Mouse (Mus musculus) heart, postnatal 25 days (tissue): Measurements from ENCODE around the gene Nutf2. TPM values are rescaled to one million over a fixed set of nuclear protein-coding genes. Genes with fewer than 3 reads are reported as not detected.

ENCODE experiments used
- DNase-seq: peaks from one replicate; pipeline ENCODE4 v3.0.0; 2022; ENCODE audit warnings: low spot score
- intact Hi-C: fragments of 180-260 bp; cut with DNase I; formaldehyde crosslinking; loops from one replicate; pipeline ENCODE4 v1.15.1; 2025
- total RNA-seq, 2 experiments: library from RNA; stranded (reverse); gene quantifications; 2 replicates each; pipeline ENCODE4 v1.2.3; 2021

Nutf2 gene
- total RNA-seq, 2 experiments from 2014 or later: 30.7 to 35.0 TPM

DNA sequence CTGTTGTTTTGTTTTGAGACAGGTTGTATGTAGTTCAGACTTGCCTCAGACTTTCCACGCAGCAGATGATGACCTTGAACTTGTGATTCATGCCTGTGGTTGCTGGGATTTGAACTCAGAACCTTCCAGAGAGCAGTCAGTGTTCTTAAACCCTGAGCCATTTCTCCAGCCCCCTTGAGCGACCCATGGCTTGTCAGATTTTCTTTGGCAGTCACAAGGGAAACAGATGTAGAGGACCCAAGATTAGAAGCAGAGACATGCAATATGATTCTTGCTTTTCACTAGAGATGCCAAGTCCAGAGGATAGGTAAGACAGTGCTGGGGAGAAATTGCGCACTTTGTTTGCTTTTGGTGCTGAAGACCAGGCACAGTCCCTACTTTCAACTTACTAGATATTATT is 7.2 kb upstream of the Nutf2 start, which contains the start of gene Cenpt:
Cenpt (minus strand) TSS at position 101 of the 400 bp plus-strand sequence.
- intact Hi-C loops: loop anchor here (5.0 kb wide), 1 partner anchor 79 kb away; the partner anchor contains the start of gene Ctrl

GRCm38 (mm10) chr8:105854303-105854702 is 6.1 kb upstream of the Nutf2 start:
- intact Hi-C loops: loop anchor here (5.0 kb wide), 1 partner anchor 78 kb away; the partner anchor contains the start of gene Ctrl
- DNase-seq: no peak

More for the DNA sequence above, 7.2 kb upstream of the Nutf2 start, which contains the start of gene Cenpt:
- DNase-seq: no peak

GRCm38 (mm10) chr8:105854715-105855216 is 5.6 kb upstream of the Nutf2 start, which contains the start of gene Thap11:
TSS of gene Thap11 (plus strand) at chr8:105855132.
- peak; percentile 84 for DNase-seq
- intact Hi-C loops: loop anchor here (5.0 kb wide), 1 partner anchor 78 kb away; the partner anchor contains the start of gene Ctrl

DNA sequence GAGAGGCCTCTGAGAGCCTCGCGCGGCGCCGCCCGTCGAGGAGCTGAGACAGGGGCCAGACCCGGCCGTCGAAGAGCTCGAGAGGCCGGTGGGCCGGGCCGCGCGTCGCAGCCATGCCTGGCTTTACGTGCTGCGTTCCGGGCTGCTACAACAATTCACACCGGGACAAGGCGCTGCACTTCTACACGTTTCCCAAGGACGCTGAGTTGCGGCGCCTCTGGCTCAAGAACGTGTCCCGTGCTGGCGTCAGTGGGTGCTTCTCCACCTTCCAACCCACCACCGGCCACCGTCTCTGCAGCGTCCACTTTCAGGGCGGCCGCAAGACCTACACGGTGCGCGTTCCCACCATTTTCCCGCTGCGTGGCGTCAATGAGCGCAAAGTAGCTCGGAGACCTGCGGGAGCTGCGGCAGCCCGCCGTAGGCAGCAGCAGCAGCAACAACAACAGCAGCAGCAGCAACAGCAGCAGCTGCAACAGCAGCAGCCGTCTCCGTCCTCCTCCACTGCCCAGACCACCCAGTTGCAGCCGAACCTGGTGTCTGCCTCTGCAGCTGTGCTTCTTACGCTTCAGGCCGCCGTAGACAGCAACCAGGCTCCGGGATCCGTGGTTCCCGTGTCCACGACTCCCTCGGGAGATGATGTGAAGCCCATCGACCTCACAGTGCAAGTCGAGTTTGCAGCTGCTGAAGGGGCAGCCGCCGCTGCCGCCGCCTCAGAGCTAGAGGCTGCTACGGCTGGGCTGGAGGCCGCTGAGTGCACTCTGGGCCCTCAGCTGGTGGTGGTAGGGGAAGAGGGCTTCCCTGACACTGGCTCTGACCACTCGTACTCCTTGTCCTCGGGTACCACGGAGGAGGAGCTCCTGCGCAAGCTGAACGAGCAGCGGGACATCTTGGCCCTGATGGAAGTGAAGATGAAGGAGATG is 4.9 kb upstream of the Nutf2 start:
- intact Hi-C loops: no loop called here
- DNase-seq: no peak

DNA sequence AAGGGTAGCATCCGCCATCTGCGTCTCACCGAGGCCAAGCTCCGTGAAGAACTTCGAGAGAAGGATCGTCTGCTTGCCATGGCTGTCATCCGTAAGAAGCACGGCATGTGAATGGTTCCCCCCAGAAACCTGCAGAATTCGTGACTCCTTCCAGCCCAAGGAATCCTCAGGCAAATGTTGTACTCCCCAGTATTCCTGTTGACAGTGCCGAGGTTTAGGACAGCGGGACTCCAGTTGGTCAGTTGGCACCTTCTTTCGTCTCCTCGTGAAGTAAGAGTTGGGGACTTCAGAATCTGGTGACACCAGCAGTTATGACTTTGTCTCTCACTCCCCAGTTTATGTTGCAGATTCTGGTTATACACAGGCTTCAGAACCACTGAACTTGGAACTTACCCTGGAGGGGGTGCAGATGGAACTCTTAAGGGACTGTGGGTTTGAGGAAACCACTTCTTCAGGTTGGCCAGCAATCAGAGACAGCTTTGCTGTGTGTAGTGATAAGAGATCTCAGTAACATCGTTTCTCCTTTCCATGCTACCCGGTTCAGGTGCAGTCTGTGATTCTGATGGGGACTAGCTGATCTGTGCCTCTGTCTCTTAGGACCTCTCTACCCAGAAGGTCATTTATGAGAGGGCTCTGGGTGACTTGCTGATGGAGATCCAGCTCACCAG is 4.1 kb upstream of the Nutf2 start:
- intact Hi-C loops: no loop called here
- no peak for DNase-seq

GRCm38 (mm10) chr8:105858495-105858894 is 1.9 kb upstream of the Nutf2 start:
- intact Hi-C loops: no loop called here
- DNase-seq: no peak

DNA sequence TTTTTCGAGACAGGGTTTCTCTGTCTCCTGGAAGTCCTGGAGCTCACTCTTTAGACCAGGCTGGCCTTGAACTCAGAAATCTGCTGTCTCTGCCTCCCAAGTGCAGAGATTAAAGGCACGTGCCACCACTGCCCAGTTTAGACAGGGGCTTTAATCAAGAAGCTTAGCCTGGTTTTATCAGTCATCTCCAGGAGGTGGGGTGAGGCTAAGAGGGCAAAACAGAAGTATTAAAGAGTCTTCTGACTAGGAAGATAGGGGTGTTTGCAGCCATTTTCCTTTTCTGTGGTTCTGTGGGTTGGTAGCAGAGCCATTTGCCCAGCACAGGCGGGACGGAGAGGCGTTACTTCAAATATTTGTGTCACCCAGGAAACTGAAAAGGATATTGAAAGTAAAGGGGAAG is 1.1 kb upstream of the Nutf2 start:
- intact Hi-C loops: no loop called here
- no peak for DNase-seq

- intact Hi-C loops: loop anchor here (5.0 kb wide), 1 partner anchor 35 kb away; no protein-coding TSS in a partner anchor
- no peak for DNase-seq
Observed at GRCm38 (mm10) chr8:105861951-105862350, 1.6 kb downstream of the Nutf2 start.

GRCm38 (mm10) chr8:105866364-105867029 is 6.1 kb downstream of the Nutf2 start:
- intact Hi-C loops: no loop called here
- no peak for DNase-seq

DNA sequence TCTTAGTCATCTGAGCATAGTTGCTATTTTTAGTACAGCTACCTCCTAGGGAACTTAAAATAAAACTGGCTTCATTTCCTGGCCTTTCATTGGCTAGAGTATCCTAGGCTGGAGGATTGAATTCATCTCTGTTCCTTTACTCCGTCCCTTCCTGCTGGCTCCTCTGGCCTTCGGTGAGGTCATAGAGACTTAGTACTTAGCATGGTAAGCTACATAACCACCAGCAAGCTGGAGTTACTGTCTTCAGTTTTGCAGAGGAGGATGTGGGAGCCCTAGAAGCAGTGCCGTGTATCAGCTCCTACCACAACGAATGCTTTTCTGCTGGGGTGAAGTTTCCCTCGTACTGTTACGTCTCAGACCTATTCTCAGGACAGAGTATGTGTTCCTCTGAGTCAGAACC is 13.9 kb downstream of the Nutf2 start:
- intact Hi-C loops: no loop called here
- DNase-seq: no peak

DNA sequence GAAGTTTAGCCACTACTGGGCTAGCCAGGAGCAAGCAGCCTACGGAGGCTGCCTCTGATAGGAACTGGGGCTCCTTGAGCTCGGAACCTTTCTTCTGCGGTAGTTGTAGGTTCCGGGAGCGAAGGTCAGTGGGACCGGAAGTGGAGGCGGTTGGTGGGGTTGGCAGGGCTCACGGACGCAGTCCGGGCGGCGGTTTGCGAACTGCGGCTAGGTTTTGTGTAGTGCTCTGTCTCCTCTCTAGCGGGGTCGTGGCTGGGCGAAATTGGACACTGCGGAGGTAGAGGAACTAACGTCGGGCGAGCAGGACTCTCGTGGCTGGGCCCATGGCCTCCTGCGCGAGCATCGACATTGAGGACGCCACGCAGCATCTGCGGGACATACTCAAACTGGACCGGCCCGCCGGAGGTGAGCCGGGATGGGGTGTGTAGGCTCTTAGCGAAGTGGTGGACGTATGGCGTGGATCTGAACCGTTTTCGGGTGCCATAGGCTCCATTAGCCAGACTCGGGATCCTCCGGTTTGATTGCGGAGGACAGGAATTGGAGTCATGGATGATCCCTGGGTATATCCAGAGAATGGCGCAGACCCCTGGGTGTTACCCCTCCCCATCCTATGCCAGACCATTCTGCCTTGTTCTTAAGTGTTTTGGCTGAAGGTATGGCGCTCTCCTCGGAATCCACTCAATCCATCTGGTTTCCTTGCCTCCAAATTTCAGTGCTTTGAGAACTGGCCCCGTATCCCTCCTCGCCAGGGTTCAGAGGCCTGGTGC is 20.6 kb downstream of the Nutf2 start, which contains the start of gene Edc4:
Edc4 (plus strand) TSS at position 128 of the 767 bp plus-strand sequence.
- intact Hi-C loops: no loop called here
- DNase-seq: peak; percentile 73

DNA sequence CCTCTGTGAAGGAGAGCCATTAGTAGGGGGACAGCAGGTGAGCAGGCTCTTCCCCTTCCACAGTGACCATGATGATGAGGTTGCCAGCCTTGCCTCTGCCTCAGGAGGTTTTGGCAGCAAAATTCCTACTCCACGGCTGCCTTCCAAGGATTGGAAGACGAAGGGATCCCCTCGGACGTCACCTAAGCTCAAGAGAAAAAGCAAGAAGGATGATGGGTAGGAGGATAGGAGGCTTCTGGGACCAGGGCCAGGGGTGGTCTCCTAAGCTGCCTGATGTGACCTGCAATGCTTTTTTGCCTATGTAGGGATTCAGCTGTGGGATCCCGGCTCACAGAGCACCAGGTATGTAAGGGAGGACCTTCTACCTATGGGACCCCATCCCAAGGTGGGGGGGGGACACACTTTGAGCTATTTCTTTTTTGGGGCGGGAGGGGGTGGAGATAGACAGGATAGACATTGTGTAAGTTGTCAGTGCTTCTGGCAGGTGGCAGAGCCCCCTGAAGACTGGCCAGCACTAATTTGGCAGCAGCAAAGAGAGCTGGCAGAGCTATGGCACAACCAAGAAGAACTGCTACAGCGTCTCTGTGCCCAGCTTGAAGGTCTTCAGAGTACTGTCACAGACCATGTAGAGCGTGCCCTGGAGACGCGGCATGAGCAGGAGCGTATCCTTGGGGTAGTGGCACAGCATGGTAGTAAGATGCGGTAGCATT is 29.5 kb downstream of the Nutf2 start:
- DNase-seq: no peak
- intact Hi-C loops: no loop called here

GRCm38 (mm10) chr8:105890870-105891269 is 30.5 kb downstream of the Nutf2 start:
- intact Hi-C loops: no loop called here
- no peak for DNase-seq

DNA sequence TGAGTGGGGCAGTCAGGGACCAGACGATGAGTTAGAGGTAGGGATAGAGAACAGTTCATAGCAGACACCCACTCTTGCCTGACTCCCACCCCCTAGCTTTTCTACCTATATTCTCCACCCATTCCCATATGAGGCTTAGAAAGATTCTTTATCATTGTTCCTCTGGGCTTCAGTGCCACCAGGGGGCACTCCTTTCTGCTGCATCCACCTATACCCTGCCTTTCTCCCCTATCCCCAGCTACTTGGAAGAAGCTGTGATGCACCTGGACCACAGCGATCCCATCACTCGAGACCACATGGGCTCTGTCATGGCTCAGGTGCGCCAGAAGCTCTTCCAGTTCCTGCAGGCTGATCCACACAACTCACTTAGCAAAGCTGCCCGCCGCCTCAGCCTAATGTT is 32.1 kb downstream of the Nutf2 start:
- intact Hi-C loops: no loop called here

GRCm38 (mm10) chr8:105893339-105893738 is 33.0 kb downstream of the Nutf2 start, which contains the start of gene Nrn1l:
TSS of gene Nrn1l (plus strand) at chr8:105893567.
- DNase-seq: peak; percentile 58
- intact Hi-C loops: no loop called here

More for the DNA sequence above, 32.1 kb downstream of the Nutf2 start:
- DNase-seq: no peak

- intact Hi-C loops: loop anchor here (5.0 kb wide), 1 partner anchor 36 kb away; the partner anchor contains the start of gene Nutf2
- DNase-seq: no peak
Observed at GRCm38 (mm10) chr8:105897801-105898480, 37.6 kb downstream of the Nutf2 start.

- intact Hi-C loops: no loop called here
Observed at GRCm38 (mm10) chr8:105900180-105900940, 40.0 kb downstream of the Nutf2 start, which contains the start of gene Pskh1. TSS of gene Pskh1 (plus strand) at chr8:105900441.

More at GRCm38 (mm10) chr8:105900180-105900940, 40.0 kb downstream of the Nutf2 start, which contains the start of gene Pskh1:
- DNase-seq: peak; percentile 83
